Mouse (Mus musculus): ENCODE measurements at regions not wholly inside any gene's neighbourhood (a gene's known extent, or its start where the extent isn't known, plus 50 kb on each side); places are given as distances from the start of the nearest gene placed in this dataset.

- no peaks in the 10 kb centered on the region for H3K4me1 ChIP-seq (ENCODE audit: control insufficient read depth, insufficient read depth, low read length)
- TF ChIP-seq CTCF (IDR thresholded peaks at IDR 0.05; ENCODE audit: extremely low read depth, insufficient read depth, low read length) (no peak), POLR2A (IDR thresholded peaks at IDR 0.05; ENCODE audit: extremely low read depth, insufficient read depth, low read length) (no peak)
- H3K27ac ChIP-seq (ENCODE audit: insufficient read depth, low read length) = no peak overlapping the region
- no peak overlapping the region for H3K4me3 ChIP-seq (ENCODE audit: insufficient read depth, low read length)
Observed at GRCm38 (mm10) chr6:12210190-12210589, 302.6 kb downstream of the Phf14 start.

GRCm38 (mm10) chr6:12214526-12215177, 307.0 kb downstream of the Phf14 start:
- no peak overlapping the region for H3K27ac ChIP-seq (ENCODE audit: insufficient read depth, low read length)
- H3K4me1 ChIP-seq (ENCODE audit: control insufficient read depth, insufficient read depth, low read length) = no peaks in the 10 kb centered on the region
- no peak for TF ChIP-seq POLR2A (IDR thresholded peaks at IDR 0.05; ENCODE audit: extremely low read depth, insufficient read depth, low read length)
- no peak for TF ChIP-seq CTCF (IDR thresholded peaks at IDR 0.05; ENCODE audit: extremely low read depth, insufficient read depth, low read length)
- no peak overlapping the region for H3K4me3 ChIP-seq (ENCODE audit: insufficient read depth, low read length)

GRCm38 (mm10) chr6:12215178-12215553, 307.6 kb downstream of the Phf14 start:
- Histone ChIP-seq H3K4me3 (ENCODE audit: insufficient read depth, low read length) (no peak overlapping the region), H3K27ac (ENCODE audit: insufficient read depth, low read length) (no peak overlapping the region), H3K4me1 (ENCODE audit: control insufficient read depth, insufficient read depth, low read length) (no peaks in the 10 kb centered on the region)
- no peak for TF ChIP-seq CTCF (IDR thresholded peaks at IDR 0.05; ENCODE audit: extremely low read depth, insufficient read depth, low read length)

GRCm38 (mm10) chr6:12244151-12244550, 336.5 kb downstream of the Phf14 start:
- Histone ChIP-seq H3K4me1 (ENCODE audit: control insufficient read depth, insufficient read depth, low read length) (no peaks in the 10 kb centered on the region), H3K4me3 (ENCODE audit: insufficient read depth, low read length) (no peak overlapping the region), H3K27ac (ENCODE audit: insufficient read depth, low read length) (no peak overlapping the region)
- no peak for TF ChIP-seq CTCF (IDR thresholded peaks at IDR 0.05; ENCODE audit: extremely low read depth, insufficient read depth, low read length)

GRCm38 (mm10) chr6:12247975-12248374, 340.4 kb downstream of the Phf14 start:
- H3K4me3 ChIP-seq (ENCODE audit: insufficient read depth, low read length) = no peak overlapping the region
- no peak for TF ChIP-seq POLR2A (IDR thresholded peaks at IDR 0.05; ENCODE audit: extremely low read depth, insufficient read depth, low read length)
- no peak for TF ChIP-seq CTCF (IDR thresholded peaks at IDR 0.05; ENCODE audit: extremely low read depth, insufficient read depth, low read length)
- H3K27ac ChIP-seq (ENCODE audit: insufficient read depth, low read length) = no peak overlapping the region

DNA sequence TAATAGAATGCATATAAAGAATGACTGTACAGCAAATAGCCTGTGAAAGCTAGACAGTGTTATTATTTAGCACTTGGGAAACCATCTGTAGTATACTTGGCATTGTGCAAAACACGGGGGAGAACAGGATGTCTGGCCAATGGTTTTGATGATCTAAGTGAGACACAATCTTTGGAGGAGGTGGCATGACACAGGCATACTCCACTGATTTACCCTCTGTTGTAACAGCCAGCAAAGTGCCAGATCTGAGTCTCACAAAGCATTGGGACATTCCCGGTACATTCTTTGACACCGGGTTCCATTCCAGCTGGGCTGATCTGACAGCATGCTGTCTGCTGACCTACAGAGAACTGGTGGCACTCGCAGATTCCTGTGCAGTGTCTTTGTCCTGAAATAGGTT, 341.0 kb downstream of the Phf14 start:
- TF ChIP-seq CTCF (IDR thresholded peaks at IDR 0.05; ENCODE audit: extremely low read depth, insufficient read depth, low read length) (no peak), POLR2A (IDR thresholded peaks at IDR 0.05; ENCODE audit: extremely low read depth, insufficient read depth, low read length) (no peak)
- H3K27ac ChIP-seq (ENCODE audit: insufficient read depth, low read length) = no peak overlapping the region
- no peaks in the 10 kb centered on the region for H3K4me1 ChIP-seq (ENCODE audit: control insufficient read depth, insufficient read depth, low read length)
- no peak overlapping the region for H3K4me3 ChIP-seq (ENCODE audit: insufficient read depth, low read length)

More at GRCm38 (mm10) chr6:12247975-12248374, 340.4 kb downstream of the Phf14 start:
- H3K4me1 ChIP-seq (ENCODE audit: control insufficient read depth, insufficient read depth, low read length) = no peaks in the 10 kb centered on the region

DNA sequence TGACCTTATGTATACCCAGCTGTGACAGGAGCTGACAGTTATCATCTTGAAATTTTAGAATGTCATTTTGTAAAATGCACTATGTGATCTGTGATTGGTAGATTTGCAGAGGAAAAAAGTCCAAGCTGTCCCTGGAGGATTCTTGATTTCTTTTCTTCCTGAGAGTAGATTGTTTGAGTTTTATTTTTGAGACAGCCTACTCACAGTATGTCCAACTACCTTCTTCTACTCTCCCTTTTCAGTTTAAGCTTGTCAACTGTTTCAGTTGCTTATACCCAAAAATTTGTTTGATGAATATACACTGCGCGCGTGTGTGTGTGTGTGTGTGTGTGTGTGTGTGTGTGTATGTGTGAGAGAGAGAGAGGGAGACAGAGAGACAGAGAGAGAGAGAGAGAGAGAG, 346.9 kb downstream of the Phf14 start:
- Histone ChIP-seq H3K27ac (ENCODE audit: insufficient read depth, low read length) (no peak overlapping the region), H3K4me3 (ENCODE audit: insufficient read depth, low read length) (no peak overlapping the region), H3K4me1 (ENCODE audit: control insufficient read depth, insufficient read depth, low read length) (peaks cover 2% of the 10 kb centered on the region; the same call in 1 of the 2 replicates)
- TF ChIP-seq POLR2A (IDR thresholded peaks at IDR 0.05; ENCODE audit: extremely low read depth, insufficient read depth, low read length) (no peak), CTCF (IDR thresholded peaks at IDR 0.05; ENCODE audit: extremely low read depth, insufficient read depth, low read length) (no peak)

GRCm38 (mm10) chr6:12255434-12255833, 347.8 kb downstream of the Phf14 start:
- no peak overlapping the region for H3K4me3 ChIP-seq (ENCODE audit: insufficient read depth, low read length)
- H3K4me1 ChIP-seq (ENCODE audit: control insufficient read depth, insufficient read depth, low read length) = peaks cover 2% of the 10 kb centered on the region; the same call in 1 of the 2 replicates
- TF ChIP-seq POLR2A (IDR thresholded peaks at IDR 0.05; ENCODE audit: extremely low read depth, insufficient read depth, low read length) (no peak), CTCF (IDR thresholded peaks at IDR 0.05; ENCODE audit: extremely low read depth, insufficient read depth, low read length) (no peak)
- no peak overlapping the region for H3K27ac ChIP-seq (ENCODE audit: insufficient read depth, low read length)

DNA sequence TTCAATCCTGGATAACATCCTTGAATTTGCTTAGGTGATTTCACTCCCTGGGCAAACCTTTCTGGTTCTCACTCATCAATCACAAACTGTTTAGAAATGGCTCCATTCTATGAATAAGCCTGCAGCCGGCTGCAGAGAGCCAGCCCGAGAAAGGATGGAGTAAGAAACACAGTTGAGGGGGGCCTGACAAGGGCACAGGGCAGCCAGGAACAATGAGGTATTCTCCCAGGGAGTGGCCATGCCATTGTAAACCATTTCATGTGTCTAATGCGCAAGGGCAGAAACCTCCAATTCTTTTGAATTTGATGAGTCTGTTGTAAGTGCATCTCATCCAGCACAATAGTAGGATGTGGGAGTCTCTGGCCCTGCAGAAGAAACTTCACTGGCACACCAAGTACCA, 350.7 kb downstream of the Phf14 start:
- Histone ChIP-seq H3K4me3 (ENCODE audit: insufficient read depth, low read length) (no peak overlapping the region), H3K27ac (ENCODE audit: insufficient read depth, low read length) (no peak overlapping the region), H3K4me1 (ENCODE audit: control insufficient read depth, insufficient read depth, low read length) (peaks cover 2% of the 10 kb centered on the region; the same call in 1 of the 2 replicates)
- TF ChIP-seq POLR2A (IDR thresholded peaks at IDR 0.05; ENCODE audit: extremely low read depth, insufficient read depth, low read length) (no peak), CTCF (IDR thresholded peaks at IDR 0.05; ENCODE audit: extremely low read depth, insufficient read depth, low read length) (no peak)

- peaks cover 2% of the 10 kb centered on the region; the same call in 1 of the 2 replicates for H3K4me1 ChIP-seq (ENCODE audit: control insufficient read depth, insufficient read depth, low read length)
- no peak overlapping the region for H3K27ac ChIP-seq (ENCODE audit: insufficient read depth, low read length)
- no peak overlapping the region for H3K4me3 ChIP-seq (ENCODE audit: insufficient read depth, low read length)
- TF ChIP-seq POLR2A (IDR thresholded peaks at IDR 0.05; ENCODE audit: extremely low read depth, insufficient read depth, low read length) (no peak), CTCF (IDR thresholded peaks at IDR 0.05; ENCODE audit: extremely low read depth, insufficient read depth, low read length) (no peak)
Observed at GRCm38 (mm10) chr6:12258940-12259481, 351.4 kb downstream of the Phf14 start.
